Mouse (Mus musculus): ENCODE data around the gene Ccdc127. TPM values are rescaled to one million over a fixed set of nuclear protein-coding genes. Genes with fewer than 3 reads are reported as not detected.

Gene Ccdc127
- polyA plus RNA-seq, 1 experiment from 2014 or later, result 51.0 TPM

DNA sequence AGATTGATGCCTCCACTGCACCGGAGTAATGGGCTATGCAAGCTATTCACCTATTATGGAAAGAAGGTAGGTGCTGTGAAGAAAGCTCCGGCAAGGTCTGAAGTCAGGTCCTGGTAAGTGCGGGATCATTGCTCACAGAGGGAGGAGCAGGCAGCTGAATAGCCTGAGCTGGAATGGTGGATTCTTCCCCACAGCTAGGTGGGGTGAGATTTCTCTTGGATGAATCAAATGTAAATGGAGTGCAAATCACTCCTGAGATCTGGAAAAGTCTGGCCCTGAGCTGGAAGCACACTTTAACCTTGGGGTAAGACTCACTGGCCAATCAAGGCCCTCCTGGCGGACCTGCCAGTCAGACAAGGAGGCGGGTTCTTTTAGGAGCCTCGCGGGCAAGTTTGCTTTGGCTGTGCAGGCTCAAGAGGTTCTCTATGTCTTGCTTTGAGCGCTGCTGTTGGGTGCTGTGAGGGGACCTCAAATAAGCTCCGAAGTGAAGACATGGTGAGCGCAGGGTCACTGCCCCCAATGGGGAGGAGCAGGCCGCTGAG is 49.3 kb downstream of the Ccdc127 start, which contains the start of gene Ftl1-ps1:
TSS of gene Ftl1-ps1 (plus strand) at position 397 of the 542 bp plus-strand sequence.
- Histone ChIP-seq H3K9me3 (replicated peaks) (no peaks in the 10 kb centered on the region), H3K4me2 (peak within 1 kb of the TSS; percentile 29), H3K36me3 (ENCODE audit: poor library complexity, severe bottlenecking) (no peaks in the 10 kb centered on the region), H3K27me3 (peaks cover 7% of the 10 kb centered on the region), H3K9ac (no peak within 1 kb of the TSS), H3K27ac (no peak within 1 kb of the TSS), H3K4me1 (no peaks in the 10 kb centered on the region), H3K4me3 (no peak within 1 kb of the TSS)
- WGBS, result 11% methylated on average over 11 of the region's 11 CpGs
- ATAC-seq, result no peak

MicroRNA genes within 50 kb of the gene (microRNA counts, 519-probe panel; counts per million panel counts)
- 177 counts per million, percentile 53 among the panel's probes with 10 or more counts for microRNA mmu-miR-692

Small RNAs within 50 kb of the gene (microRNA-seq; reads per million reads assigned to microRNA genes)
- gene Mir692-3, result not detected

Other genes starting within 250 kb of the Ccdc127 start
- gene Slc9a3, start 228.9 kb upstream of the Ccdc127 start, polyA plus RNA-seq (2015; fragmentation: Nextera tagmentation; extraction: Ambion mirVana), result 0.04 TPM in 1 of 2 replicates, not detected in the other
- gene Exoc3, start 141.6 kb upstream of the Ccdc127 start, polyA plus RNA-seq (2015; fragmentation: Nextera tagmentation; extraction: Ambion mirVana), result 103 and 110 TPM in 2 replicates
- 0.71 and 0.91 TPM in 2 replicates for gene Ahrr, start 58.0 kb upstream of the Ccdc127 start, polyA plus RNA-seq (2015; fragmentation: Nextera tagmentation; extraction: Ambion mirVana)
- 129 and 132 TPM in 2 replicates for gene Pdcd6, start 32.7 kb upstream of the Ccdc127 start, polyA plus RNA-seq (2015; fragmentation: Nextera tagmentation; extraction: Ambion mirVana)
- 228 and 243 TPM in 2 replicates for gene Sdha, start within 50 bp of the Ccdc127 start, polyA plus RNA-seq (2015; fragmentation: Nextera tagmentation; extraction: Ambion mirVana)
- gene Lrrc14b, start 13.7 kb downstream of the Ccdc127 start, polyA plus RNA-seq (2015; fragmentation: Nextera tagmentation; extraction: Ambion mirVana), result not detected in 2 replicates
- 3.7 TPM in 2 replicates for gene Zfp72, start 40.5 kb downstream of the Ccdc127 start, polyA plus RNA-seq (2015; fragmentation: Nextera tagmentation; extraction: Ambion mirVana)
- 115 TPM in 2 replicates for gene Ftl1-ps1, start 49.4 kb downstream of the Ccdc127 start, polyA plus RNA-seq (2015; fragmentation: Nextera tagmentation; extraction: Ambion mirVana)
- gene Zfp825, start 143.7 kb downstream of the Ccdc127 start, polyA plus RNA-seq (2015; fragmentation: Nextera tagmentation; extraction: Ambion mirVana), result 18.6 and 19.9 TPM in 2 replicates

Data from forebrain, embryonic 13.5 days (tissue).